Mouse (Mus musculus) erythroblast, embryonic 14.5 days (primary cell): ENCODE measurements around the gene Enho.

Experiments
- GATA1 ChIP-seq: IDR thresholded peaks from 2 replicates; pipeline ENCODE4 v1.6.1; 2012; ENCODE audit warnings: low read length, inconsistent platforms, mixed read lengths
- TAL1 ChIP-seq: IDR thresholded peaks from 3 replicates; pipeline ENCODE4 v1.6.1; 2012; ENCODE audit warnings: low read length, inconsistent platforms, mixed read lengths

DNA sequence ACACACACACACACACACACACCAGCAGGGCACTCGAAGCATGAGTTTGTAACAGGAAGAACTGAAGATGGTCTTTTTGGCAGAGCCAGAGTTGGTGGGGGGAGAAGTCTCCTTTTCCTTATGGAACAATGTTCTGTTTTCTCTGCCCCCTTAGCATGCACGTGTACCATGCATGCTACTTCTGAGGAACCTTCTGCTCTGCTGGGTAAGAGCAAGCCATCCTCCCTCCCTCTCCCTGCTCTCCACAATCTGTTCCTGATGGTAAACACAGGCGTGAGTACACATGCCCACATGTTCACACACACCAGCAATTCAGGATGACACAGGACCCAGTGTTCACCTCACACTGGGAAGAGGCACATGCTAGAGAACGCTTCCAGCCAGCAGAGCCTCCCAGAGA is 41.1 kb upstream of the Enho start:
- no peak for TF ChIP-seq TAL1
- no peak for TF ChIP-seq GATA1
